Mouse (Mus musculus): ENCODE results near the gene Nanos1. TPM values are rescaled to one million over a fixed set of nuclear protein-coding genes. Genes with fewer than 3 reads are reported as not detected.

Gene Nanos1
- total RNA-seq, 2 experiments from 2014 or later: 0.92 to 1.4 TPM

- no peak for DNase-seq
Observed at GRCm38 (mm10) chr19:60788214-60788960, 32.6 kb downstream of the Nanos1 start.

- no peak for DNase-seq
Observed at GRCm38 (mm10) chr19:60789452-60789851, 33.7 kb downstream of the Nanos1 start.

- DNase-seq: peak; percentile 57 to 68
Observed at GRCm38 (mm10) chr19:60789919-60790506, 34.2 kb downstream of the Nanos1 start.

GRCm38 (mm10) chr19:60790551-60791161 is 34.9 kb downstream of the Nanos1 start, which contains the start of gene Eif3a:
Gene Eif3a, minus strand, starts transcription at chr19:60790658.
- DNase-seq: peak; percentile 95

- DNase-seq: no peak
Observed at GRCm38 (mm10) chr19:60791164-60791563, 35.4 kb downstream of the Nanos1 start.

- DNase-seq: no peak
Observed at GRCm38 (mm10) chr19:60793170-60793707, 37.5 kb downstream of the Nanos1 start.

- DNase-seq: peak; percentile 50 to 59
Observed at GRCm38 (mm10) chr19:60795244-60795643, 39.5 kb downstream of the Nanos1 start.

GRCm38 (mm10) chr19:60797415-60797814 is 41.6 kb downstream of the Nanos1 start:
- DNase-seq: no peak

GRCm38 (mm10) chr19:60799867-60800569 is 44.2 kb downstream of the Nanos1 start:
- no peak for DNase-seq

GRCm38 (mm10) chr19:60804903-60805302 is 49.1 kb downstream of the Nanos1 start:
- DNase-seq: no peak

Small RNA genes within 50 kb of the gene (microRNA-seq; reads per million reads assigned to microRNA genes)
- gene mmu-mir-3084-1: not detected

Other genes with a start within 250 kb of the Nanos1 start
- gene Cacul1, start 175.0 kb upstream of the Nanos1 start, total RNA-seq (2021): 10 to 100 TPM; 42.3 to 44.7 TPM
- 100 to 1,000 TPM; 161 to 191 TPM for gene Eif3a, start 34.7 kb downstream of the Nanos1 start, total RNA-seq (2021)
- gene Fam45a, start 55.6 kb downstream of the Nanos1 start, total RNA-seq (2021): 10 to 100 TPM; 40.1 to 42.9 TPM
- gene Sfxn4, start 105.5 kb downstream of the Nanos1 start, total RNA-seq (2021): 1 to 10 TPM; 5.2 to 5.4 TPM
- gene Prdx3, start 118.6 kb downstream of the Nanos1 start, total RNA-seq (2021): 100 to 1,000 TPM; 854 to 863 TPM
- 10 to 100 TPM; 18.8 to 39.9 TPM for gene Grk5, start 133.8 kb downstream of the Nanos1 start, total RNA-seq (2021)